Mouse (Mus musculus) embryonic facial prominence, embryonic 12.5 days (tissue): ENCODE results near the gene Slc38a9. TPM values are rescaled to one million over a fixed set of nuclear protein-coding genes. Genes with fewer than 3 reads are reported as not detected.
A peak's percentile ranks its signal among the peaks of the same experiment; 100 is the strongest.
"Not testable (repeated sequence)": the region's sequence is repeated elsewhere in the genome, so short reads cannot be mapped to it uniquely, and the experiment has no call there.

Source experiments
- ATAC-seq: fragments of 200-750 bp; cut with Nextera tagmentation; 2 replicates; pipeline ENCODE4 v1.8.0; 2017; ENCODE audit not compliant: insufficient number of reproducible peaks, insufficient read depth, low FRiP score, low TSS enrichment
- H3K27ac ChIP-seq: fragments of 300-500 bp; sonication (generic); 2 replicates; pipeline ENCODE4 v1.5.1; 2016; ENCODE audit warnings: mild to moderate bottlenecking
- H3K27me3 ChIP-seq: fragments of 300-500 bp; sonication (generic); 2 replicates; pipeline ENCODE4 v1.6.1; 2016; ENCODE audit warnings: mild to moderate bottlenecking, moderate library complexity
- H3K36me3 ChIP-seq: fragments of 300-500 bp; sonication (generic); 2 replicates; pipeline ENCODE4 v1.6.1; 2016; ENCODE audit warnings: mild to moderate bottlenecking
- H3K4me1 ChIP-seq: fragments of 300-500 bp; sonication (generic); 2 replicates; pipeline ENCODE4 v1.6.1; 2016
- H3K4me2 ChIP-seq: fragments of 300-500 bp; sonication (generic); replicated peaks from 2 replicates; pipeline ENCODE4 v1.6.1; 2016; ENCODE audit warnings: mild to moderate bottlenecking, moderate library complexity
- H3K4me3 ChIP-seq: fragments of 300-500 bp; sonication (generic); 2 replicates; pipeline ENCODE4 v1.5.1; 2016; ENCODE audit warnings: mild to moderate bottlenecking
- H3K9ac ChIP-seq: fragments of 300-500 bp; sonication (generic); 2 replicates; pipeline ENCODE4 v1.6.1; 2016; ENCODE audit warnings: mild to moderate bottlenecking, moderate library complexity
- H3K9me3 ChIP-seq: fragments of 300-500 bp; sonication (generic); 2 replicates; pipeline ENCODE4 v1.6.1; 2016; ENCODE audit warnings: mild to moderate bottlenecking, moderate library complexity
- WGBS: fragments of 180-500 bp; shearing (Covaris S2); methylation state at CpG from one replicate; pipeline ENCODE4 v1.1.7; 2016; 5-methylcytosine and 5-hydroxymethylcytosine counted together
- polyA plus RNA-seq: library from polyadenylated mRNA; unstranded; fragments of >200 nt; fragmentation: Nextera tagmentation; extraction: Ambion mirVana; gene quantifications from 2 replicates; pipeline ENCODE4 v1.2.1, GENCODE M21; 2016

The Slc38a9 gene
- polyA plus RNA-seq, 1 experiment from 2014 or later, result 18.3 TPM

DNA sequence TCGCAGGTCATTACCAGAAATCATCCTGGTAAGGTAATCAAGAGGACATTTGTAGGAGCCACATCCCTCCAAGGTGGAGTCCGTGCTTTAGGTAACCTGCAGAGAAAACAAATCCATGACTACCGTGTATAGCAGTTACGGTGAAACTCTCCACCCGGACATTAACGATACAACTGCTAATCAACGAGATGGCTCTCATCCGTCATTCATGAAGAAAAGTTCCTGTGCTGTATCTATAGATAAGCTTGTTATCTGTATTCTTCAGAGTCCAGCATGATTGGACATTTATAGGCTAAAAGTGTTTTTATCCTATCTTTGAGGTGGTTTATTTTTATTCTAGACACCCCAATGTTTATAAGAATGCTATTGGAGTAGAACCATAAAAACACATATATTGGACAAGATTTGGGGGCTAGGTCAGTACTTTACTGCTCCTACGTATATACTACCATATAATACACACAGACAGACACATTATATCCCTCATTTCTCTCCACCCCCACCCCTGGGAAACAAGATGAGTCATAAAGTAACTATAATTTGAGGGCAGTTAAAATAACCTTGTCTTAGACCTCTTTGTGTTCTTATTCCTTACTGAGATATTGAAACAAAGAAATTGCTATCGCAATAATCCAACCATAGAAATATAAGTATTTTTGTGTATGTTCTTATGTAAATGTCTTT lies 32.5 kb downstream of the Slc38a9 start:
- Histone ChIP-seq H3K4me2 (no peak overlapping the region), H3K27ac (no peak overlapping the region), H3K27me3 (no peaks in the 10 kb centered on the region), H3K4me3 (no peak overlapping the region), H3K9ac (no peak overlapping the region), H3K9me3 (peaks cover 5% of the 10 kb centered on the region; the same call in 1 of the 2 replicates), H3K4me1 (no peaks in the 10 kb centered on the region), H3K36me3 (peaks cover 4% of the 10 kb centered on the region)
- no peak for ATAC-seq
- WGBS, result 92% methylated on average over 10 of the region's 10 CpGs

DNA sequence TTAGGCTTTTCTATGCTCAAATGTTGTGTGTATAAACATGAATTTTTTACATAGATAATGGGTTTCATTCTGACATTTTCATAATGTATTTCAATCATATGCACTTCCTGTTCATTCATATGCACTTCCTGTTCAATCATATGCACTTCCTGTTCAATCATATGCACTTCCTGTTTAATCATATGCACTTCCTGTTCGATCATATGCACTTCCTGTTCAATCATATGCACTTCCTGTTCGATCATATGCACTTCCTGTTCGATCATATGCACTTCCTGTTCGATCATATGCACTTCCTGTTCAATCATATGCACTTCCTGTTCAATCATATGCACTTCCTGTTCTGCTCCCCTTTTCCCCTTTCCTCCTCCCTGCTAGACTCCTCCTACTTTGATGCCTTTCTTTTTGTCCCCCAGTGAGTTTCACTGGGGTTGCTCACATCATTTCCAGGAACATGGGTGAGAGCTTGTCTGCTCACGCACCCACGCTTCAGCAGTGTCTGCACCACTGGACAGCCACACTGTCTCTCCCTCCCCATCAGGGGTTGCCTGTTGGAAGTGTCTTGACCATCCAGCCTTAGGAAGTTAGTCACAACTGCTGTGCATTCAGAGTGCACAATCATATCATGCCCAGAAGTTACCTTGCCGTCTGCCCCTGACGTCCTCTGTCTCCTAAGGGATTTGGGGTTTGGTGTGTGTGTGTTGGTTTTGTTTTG lies 35.1 kb downstream of the Slc38a9 start:
- Histone ChIP-seq H3K9ac (no peak overlapping the region), H3K4me3 (no peak overlapping the region), H3K27ac (no peak overlapping the region), H3K36me3 (peaks cover 10% of the 10 kb centered on the region), H3K9me3 (peaks cover 5% of the 10 kb centered on the region; the same call in 1 of the 2 replicates), H3K4me1 (no peaks in the 10 kb centered on the region), H3K4me2 (no peak overlapping the region), H3K27me3 (no peaks in the 10 kb centered on the region)
- WGBS, result 92% methylated on average over 8 of the region's 8 CpGs
- ATAC-seq, result no peak

DNA sequence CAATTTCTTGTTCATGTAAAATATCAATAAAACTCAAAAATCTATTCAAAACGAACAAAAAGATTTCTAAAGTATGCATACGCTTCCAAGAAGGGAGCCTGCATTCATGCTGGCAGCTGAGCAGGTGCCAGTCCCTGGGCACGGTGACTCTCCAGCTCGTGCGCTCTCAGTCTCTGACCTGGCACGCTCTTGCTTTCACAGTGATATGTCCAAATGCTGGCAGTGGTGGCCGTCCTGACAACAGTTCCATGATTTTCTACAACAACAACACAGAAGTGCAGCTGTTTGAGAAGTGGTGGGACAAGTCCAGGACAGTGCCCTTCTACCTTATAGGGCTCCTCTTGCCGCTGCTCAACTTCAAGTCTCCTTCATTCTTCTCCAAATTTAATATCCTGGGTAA lies 40.7 kb downstream of the Slc38a9 start:
- Histone ChIP-seq H3K27me3 (no peaks in the 10 kb centered on the region), H3K9ac (no peak overlapping the region), H3K4me3 (no peak overlapping the region), H3K4me2 (no peak overlapping the region), H3K4me1 (no peaks in the 10 kb centered on the region), H3K9me3 (no peaks in the 10 kb centered on the region), H3K27ac (no peak overlapping the region), H3K36me3 (peaks cover 6% of the 10 kb centered on the region; the same call in 1 of the 2 replicates)
- no peak for ATAC-seq
- WGBS, result 89% methylated on average over 8 of the region's 8 CpGs

DNA sequence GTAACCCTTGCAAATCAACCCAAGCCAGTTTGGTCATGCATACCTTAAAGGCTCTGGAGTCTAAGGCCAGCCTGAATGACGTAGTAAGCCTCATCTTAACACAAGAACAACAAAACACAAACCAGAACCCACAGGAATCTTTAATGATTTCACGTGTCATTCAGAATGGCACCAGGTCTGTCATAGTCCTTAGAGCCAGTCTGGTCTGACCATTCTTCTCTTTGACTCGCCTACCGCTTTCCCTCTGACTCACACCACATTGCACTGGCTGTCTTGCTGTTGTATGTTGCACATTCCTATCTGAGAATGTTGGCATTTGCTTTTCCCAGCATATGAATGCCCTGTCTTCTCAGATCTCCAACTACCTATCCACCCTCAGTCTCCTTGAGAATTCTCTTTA lies 45.8 kb downstream of the Slc38a9 start:
- ATAC-seq, result no peak
- Histone ChIP-seq H3K4me1 (no peaks in the 10 kb centered on the region), H3K36me3 (no peaks in the 10 kb centered on the region), H3K27ac (no peak overlapping the region), H3K27me3 (no peaks in the 10 kb centered on the region), H3K4me2 (no peak overlapping the region), H3K9me3 (no peaks in the 10 kb centered on the region), H3K4me3 (no peak overlapping the region), H3K9ac (no peak overlapping the region)
- 85% methylated on average over 4 of the region's 4 CpGs for WGBS

DNA sequence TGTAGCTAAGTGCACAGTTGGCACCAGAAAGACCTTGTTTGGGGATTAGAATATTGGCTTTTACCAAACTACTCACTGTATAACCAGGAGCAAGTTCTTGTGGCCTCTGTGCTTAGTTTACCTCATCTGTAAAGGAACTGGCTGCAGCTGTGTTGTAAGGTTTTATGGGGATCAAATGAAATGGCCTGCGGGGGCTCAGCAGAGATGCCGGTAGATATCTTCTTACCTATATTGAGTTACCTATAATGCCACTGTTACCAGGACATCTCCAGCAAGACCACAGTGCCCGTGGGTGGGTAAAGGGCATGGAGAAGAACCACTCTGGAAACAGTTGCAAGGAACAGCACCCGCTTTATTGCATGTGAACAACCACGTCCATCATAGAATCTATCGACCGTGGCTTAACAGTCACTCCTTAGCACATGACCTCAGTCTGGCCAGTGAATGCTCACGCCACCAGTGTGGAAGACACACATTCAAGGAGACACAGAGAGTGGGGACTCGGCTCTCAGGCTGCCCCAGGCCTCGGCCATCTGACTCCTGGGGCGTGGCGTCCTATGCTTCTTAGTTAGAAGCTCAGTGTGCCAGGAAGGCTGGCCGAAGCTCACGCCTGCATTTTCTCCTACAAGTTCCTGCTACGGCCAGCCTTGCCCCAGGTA lies 59.7 kb downstream of the Slc38a9 start:
- Histone ChIP-seq H3K4me3 (no peak overlapping the region), H3K9me3 (no peaks in the 10 kb centered on the region), H3K9ac (no peak overlapping the region), H3K27ac (no peak overlapping the region), H3K4me1 (0 out of 2 replicates have a peak, but pooled peaks cover 3% of the 10 kb centered on the region), H3K27me3 (no peaks in the 10 kb centered on the region), H3K4me2 (no peak overlapping the region), H3K36me3 (no peaks in the 10 kb centered on the region)
- 86% methylated on average over 15 of the region's 15 CpGs for WGBS
- ATAC-seq, result peak; percentile 22; the same call in 1 of the 2 replicates

DNA sequence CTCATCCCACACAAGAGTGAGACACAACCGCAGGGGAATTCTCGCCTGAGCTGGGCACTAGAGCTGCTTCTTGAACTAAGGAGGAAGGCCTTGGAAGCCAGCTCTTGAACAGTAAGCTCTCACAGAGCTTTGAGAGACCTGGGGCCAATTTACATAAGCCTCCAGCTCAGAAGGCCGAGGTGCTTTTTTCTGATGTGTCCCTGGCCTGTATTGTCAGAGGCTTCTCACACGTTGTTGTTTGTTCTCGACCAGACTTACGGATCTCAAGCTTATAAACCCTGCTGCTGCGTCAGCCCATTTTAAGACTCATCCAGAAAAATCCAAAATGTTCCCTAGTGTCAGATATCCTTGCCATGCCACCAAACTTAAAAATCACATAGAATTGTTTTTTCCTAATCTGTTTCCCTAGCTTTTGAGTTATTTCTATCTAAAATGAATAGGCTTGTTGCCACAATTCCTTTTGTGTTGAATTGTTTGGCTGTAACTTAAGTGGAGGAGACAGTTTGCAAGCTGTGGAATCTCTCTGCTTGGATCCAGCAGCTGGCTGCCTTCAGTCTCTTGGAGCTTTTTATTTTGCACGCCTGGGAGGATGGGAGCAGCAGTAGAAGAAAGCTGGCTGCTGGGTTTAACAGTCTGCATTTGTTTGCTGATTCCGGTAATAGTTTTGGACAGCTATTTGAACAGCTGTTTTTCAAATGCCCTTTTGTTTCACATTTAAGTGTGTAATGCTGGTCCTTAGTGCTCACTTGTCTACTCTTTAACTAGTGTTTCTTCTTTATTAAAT lies 61.6 kb downstream of the Slc38a9 start:
- Histone ChIP-seq H3K4me2 (no peak overlapping the region), H3K27me3 (no peaks in the 10 kb centered on the region), H3K27ac (peak overlapping the region; percentile 69), H3K9me3 (no peaks in the 10 kb centered on the region), H3K4me1 (0 out of 2 replicates have a peak, but pooled peaks cover 3% of the 10 kb centered on the region), H3K4me3 (no peak overlapping the region), H3K36me3 (no peaks in the 10 kb centered on the region), H3K9ac (no peak overlapping the region)
- no peak for ATAC-seq
- 42% methylated on average over 9 of the region's 9 CpGs for WGBS

DNA sequence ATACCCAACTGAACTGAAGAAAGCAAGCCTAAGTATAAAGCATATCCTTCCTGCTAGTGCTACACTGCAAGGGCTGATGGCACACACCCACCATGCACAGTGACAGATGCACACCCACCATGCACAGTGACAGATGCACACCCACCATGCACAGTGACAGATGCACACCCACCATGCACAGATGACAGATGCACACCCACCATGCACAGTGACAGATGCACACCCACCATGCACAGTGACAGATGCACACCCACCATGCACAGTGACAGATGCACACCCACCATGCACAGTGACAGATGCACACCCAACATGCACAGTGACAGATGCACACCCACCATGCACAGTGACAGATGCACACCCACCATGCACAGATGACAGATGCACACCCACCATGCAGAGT lies 63.7 kb downstream of the Slc38a9 start:
- not testable (repeated sequence) for H3K4me3 ChIP-seq, H3K9me3 ChIP-seq, H3K27ac ChIP-seq, H3K36me3 ChIP-seq, H3K4me1 ChIP-seq, H3K4me2 ChIP-seq, H3K9ac ChIP-seq, H3K27me3 ChIP-seq, ATAC-seq

DNA sequence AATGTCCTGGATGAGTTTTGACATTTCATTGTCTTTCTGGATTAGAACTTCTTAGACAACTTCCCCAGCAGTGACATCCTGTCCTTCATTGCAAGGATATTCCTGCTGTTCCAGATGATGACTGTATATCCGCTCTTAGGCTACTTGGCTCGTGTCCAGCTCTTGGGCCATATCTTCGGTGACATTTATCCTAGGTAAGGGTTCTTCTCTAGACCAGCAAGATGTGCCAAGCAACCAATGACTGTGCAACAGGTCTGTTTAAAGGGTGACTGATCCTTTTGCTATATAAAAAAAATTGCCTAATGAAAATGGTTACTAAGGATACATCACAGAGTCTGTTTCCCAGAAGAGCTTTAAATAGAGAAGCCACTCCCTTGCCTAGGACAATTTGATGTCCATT lies 65.5 kb downstream of the Slc38a9 start:
- no peak overlapping the region for H3K4me3 ChIP-seq
- no peaks in the 10 kb centered on the region for H3K36me3 ChIP-seq
- 84% methylated on average over 3 of the region's 3 CpGs for WGBS
- H3K27ac ChIP-seq, result no peak overlapping the region
- 0 out of 2 replicates have a peak, but pooled peaks cover 3% of the 10 kb centered on the region for H3K4me1 ChIP-seq
- no peaks in the 10 kb centered on the region for H3K9me3 ChIP-seq
- H3K9ac ChIP-seq, result no peak overlapping the region
- ATAC-seq, result no peak
- H3K27me3 ChIP-seq, result no peaks in the 10 kb centered on the region
- no peak overlapping the region for H3K4me2 ChIP-seq

DNA sequence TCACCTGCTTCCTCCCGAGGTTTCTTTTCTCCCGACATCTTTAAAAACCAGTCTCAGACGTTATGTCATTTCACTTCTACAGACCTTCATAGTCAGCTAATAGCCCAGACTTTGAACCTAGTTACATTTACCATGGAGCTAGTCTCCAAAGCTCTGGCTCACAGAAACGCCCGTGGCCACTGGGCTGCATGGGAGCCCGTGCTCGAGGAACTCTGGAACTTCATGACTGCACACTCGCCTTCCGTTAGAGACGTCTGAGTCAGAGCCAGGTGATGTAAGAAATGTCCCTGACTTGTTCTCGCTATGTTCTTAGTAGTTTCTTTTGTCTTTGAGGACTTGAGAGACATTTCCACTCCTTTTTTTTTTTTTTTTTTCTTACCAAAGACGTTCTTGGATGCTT lies 72.8 kb downstream of the Slc38a9 start:
- WGBS, result 85% methylated on average over 12 of the region's 12 CpGs

DNA sequence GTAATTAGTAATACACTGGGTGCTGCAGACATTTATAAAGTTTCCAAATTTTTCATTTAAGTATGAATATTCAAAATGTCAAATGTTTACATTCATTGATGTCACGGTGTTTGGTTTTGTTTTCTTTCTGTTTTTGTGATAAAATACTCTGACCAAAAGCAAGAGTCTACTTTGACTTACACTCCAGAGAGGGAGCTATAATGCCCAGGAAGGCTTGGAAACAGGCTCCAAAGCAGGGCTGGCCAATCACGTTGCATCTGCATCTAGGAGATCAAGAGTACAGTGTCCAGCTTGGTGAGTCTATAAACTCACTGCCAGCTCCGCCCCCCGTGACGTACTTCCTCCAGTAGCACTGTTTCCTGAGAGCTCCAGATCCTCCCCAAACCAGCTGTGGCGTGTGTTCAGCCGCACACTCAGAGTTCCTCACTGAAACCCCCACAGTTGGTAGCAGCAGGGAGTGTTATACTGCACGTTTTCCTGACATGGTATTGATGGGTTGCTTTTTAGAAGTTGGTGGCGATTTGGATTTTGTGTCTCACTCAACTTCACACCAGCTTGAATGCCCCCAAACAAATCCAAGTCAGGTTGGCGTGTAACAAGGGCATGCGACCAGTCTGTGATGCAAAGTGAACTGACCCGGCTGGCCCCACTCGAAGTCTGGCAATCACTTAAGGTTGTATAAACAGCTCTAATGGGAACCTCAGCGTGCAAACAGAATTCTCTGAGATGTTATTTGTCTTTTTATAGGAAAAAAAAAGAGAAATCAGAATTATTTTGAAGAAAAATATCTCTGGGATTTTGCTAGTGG lies 74.6 kb downstream of the Slc38a9 start:
- ATAC-seq, result no peak
- no peak overlapping the region for H3K9ac ChIP-seq
- no peak overlapping the region for H3K4me3 ChIP-seq
- 70% methylated on average over 14 of the region's 14 CpGs for WGBS
- no peaks in the 10 kb centered on the region for H3K27me3 ChIP-seq
- no peaks in the 10 kb centered on the region for H3K9me3 ChIP-seq
- H3K4me1 ChIP-seq, result peaks cover 20% of the 10 kb centered on the region
- H3K27ac ChIP-seq, result 0 out of 2 replicates have a peak overlapping the region, but pooled peaks have one; percentile 1
- H3K36me3 ChIP-seq, result 0 out of 2 replicates have a peak, but pooled peaks cover 3% of the 10 kb centered on the region
- H3K4me2 ChIP-seq, result no peak overlapping the region

More for the DNA sequence above, 72.8 kb downstream of the Slc38a9 start:
- Histone ChIP-seq H3K9me3 (no peaks in the 10 kb centered on the region), H3K27me3 (no peaks in the 10 kb centered on the region), H3K9ac (no peak overlapping the region), H3K27ac (no peak overlapping the region), H3K4me3 (no peak overlapping the region), H3K36me3 (0 out of 2 replicates have a peak, but pooled peaks cover 3% of the 10 kb centered on the region), H3K4me2 (no peak overlapping the region), H3K4me1 (peaks cover 13% of the 10 kb centered on the region)
- ATAC-seq, result no peak

DNA sequence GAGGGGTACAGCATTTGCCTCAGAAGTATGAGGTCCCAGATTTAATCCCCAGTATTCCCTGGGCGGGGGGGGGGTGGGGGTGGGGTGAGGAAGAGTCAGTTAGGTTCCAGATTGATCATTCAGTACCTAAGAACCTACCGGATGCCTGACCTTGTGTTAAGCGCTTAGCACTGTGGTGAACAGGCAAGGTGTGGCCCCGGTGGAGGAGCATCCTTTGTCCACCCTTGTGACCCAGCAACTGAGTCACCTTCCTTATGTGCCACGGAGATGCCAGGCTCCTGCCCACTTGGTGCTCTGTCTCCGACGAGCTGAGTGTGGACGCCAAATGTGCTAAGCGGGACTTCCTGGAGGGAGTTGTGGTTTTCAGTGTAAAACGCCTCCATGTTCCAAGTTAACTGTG lies 75.9 kb downstream of the Slc38a9 start:
- Histone ChIP-seq H3K27ac (no peak overlapping the region), H3K9ac (no peak overlapping the region), H3K4me2 (no peak overlapping the region), H3K4me3 (no peak overlapping the region), H3K9me3 (no peaks in the 10 kb centered on the region), H3K4me1 (peaks cover 20% of the 10 kb centered on the region), H3K36me3 (0 out of 2 replicates have a peak, but pooled peaks cover 3% of the 10 kb centered on the region), H3K27me3 (no peaks in the 10 kb centered on the region)
- ATAC-seq, result no peak
- 79% methylated on average over 10 of the region's 10 CpGs for WGBS
